In genomic region chr12:82497866-82498631, GRCm38 (mm10) we compare ENCODE assay signal across 8 mouse cellular contexts.
DNase-seq lines count a peak whose midpoint lies in the region; ATAC-seq and TF ChIP-seq lines count a peak whose summit lies in the region.

No protein-coding gene starts in this region.

- DNase-seq in 416B (ENCODE audit: low read depth) = peak; percentile 25
- DNase-seq in brain, adult 2 months (ENCODE audit: low read depth, low spot score) = peak; percentile 79
- peak; percentile 8 for DNase-seq in fibroblast of lung, adult 2 months (ENCODE audit: low read depth)
- peak; percentile 46 to 63 for DNase-seq in kidney, postnatal 25 days
- peak; percentile 21 for DNase-seq in lung, adult 2 months
- peak; percentile 78 for DNase-seq in retina, postnatal 1 day
- no peak for DNase-seq in thymus, adult 18-20 months

- 42% methylated on average over 11 of the region's 11 CpGs for WGBS in heart, embryonic 14.5 days
- WGBS in lung, adult 2 months = 37% methylated on average over 11 of the region's 11 CpGs

- H3K4me2 ChIP-seq in heart, embryonic 14.5 days (ENCODE audit: low read length) = peak overlapping the region; percentile 44

- no peak overlapping the region for H3K9ac ChIP-seq in heart, embryonic 14.5 days (ENCODE audit: low read length)

- peak overlapping the region in 1 of 2 experiments; percentile 17; a peak in 1 of 4 replicates for H3K4me3 ChIP-seq in heart, embryonic 14.5 days (ENCODE audit: control insufficient read depth in 1 of 2, insufficient read depth in 1 of 2, low read depth in 1 of 2, low read length in 2 of 2)
- no peak overlapping the region for H3K4me3 ChIP-seq in lung, adult 2 months (replicated peaks; ENCODE audit: extremely low read depth, low read depth, low read length)

- H3K9me3 ChIP-seq in heart, embryonic 14.5 days (ENCODE audit: control insufficient read depth, low read length) = no peaks in the 10 kb centered on the region

- H3K27me3 ChIP-seq in heart, embryonic 14.5 days (ENCODE audit: control insufficient read depth, insufficient read depth, low read length) = no peaks in the 10 kb centered on the region

- no peaks in the 10 kb centered on the region for H3K4me1 ChIP-seq in heart, embryonic 14.5 days (ENCODE audit: control insufficient read depth in 2 of 2, insufficient read depth in 2 of 2, low read length in 2 of 2)
- H3K4me1 ChIP-seq in lung, adult 2 months (ENCODE audit: control insufficient read depth, insufficient read depth, low read length) = no peaks in the 10 kb centered on the region; the same call in 1 of the 2 replicates

- no peak overlapping the region for H3K27ac ChIP-seq in heart, embryonic 14.5 days (replicated peaks in 1 of 2; ENCODE audit: control insufficient read depth in 1 of 2, insufficient read depth in 1 of 2, low read depth in 2 of 2, low read length in 2 of 2)

- no peak for TF ChIP-seq POLR2A in lung, adult 2 months (IDR thresholded peaks at IDR 0.05; ENCODE audit: borderline replicate concordance, extremely low read depth, low read depth, low read length)

- ATAC-seq in heart, embryonic 14.5 days (ENCODE audit: insufficient number of reproducible peaks, insufficient read depth, low FRiP score, low read depth) = no peak

- no peaks in the 10 kb centered on the region for H3K36me3 ChIP-seq in heart, embryonic 14.5 days (ENCODE audit: control insufficient read depth, insufficient read depth, low read length)

- peak; percentile 58 for TF ChIP-seq CTCF in lung, adult 2 months (IDR thresholded peaks at IDR 0.05; ENCODE audit: insufficient read depth, low read length)

Comparison
In these comparisons a context has a peak if more than half of its experiments do, and no peak if none do; other contexts are left out.
1. DNase-seq: peak in 416B (single experiment), brain, adult 2 months (single experiment), fibroblast of lung, adult 2 months (single experiment), kidney, postnatal 25 days (2 of 2), lung, adult 2 months (single experiment) and retina, postnatal 1 day (single experiment); none in thymus, adult 18-20 months (0 of 2).